Mouse (Mus musculus) right cerebral cortex, postnatal 14 days (tissue): Measurements from ENCODE around the gene Chit1.
A peak's percentile ranks its signal among the peaks of the same experiment; 100 is the strongest.

Experiments
- DNase-seq: peaks from one replicate; pipeline ENCODE4 v3.0.0; 2022

Gene Chit1

GRCm38 (mm10) chr1:134150745-134151144 is 39.7 kb downstream of the Chit1 start:
- DNase-seq = no peak

- DNase-seq = peak; percentile 70
These were observed 40.8 kb downstream of the Chit1 start for GRCm38 (mm10) chr1:134151655-134152412.

- DNase-seq = no peak
These were observed 41.9 kb downstream of the Chit1 start for GRCm38 (mm10) chr1:134152626-134153590.

- no peak for DNase-seq
These were observed 43.1 kb downstream of the Chit1 start for GRCm38 (mm10) chr1:134154121-134154520.

- no peak for DNase-seq
These were observed 43.6 kb downstream of the Chit1 start for GRCm38 (mm10) chr1:134154655-134155054.

GRCm38 (mm10) chr1:134160404-134160803 is 49.4 kb downstream of the Chit1 start:
- DNase-seq = no peak

GRCm38 (mm10) chr1:134161399-134161798 is 50.4 kb downstream of the Chit1 start:
- no peak for DNase-seq

GRCm38 (mm10) chr1:134162510-134163225 is 51.6 kb downstream of the Chit1 start:
- no peak for DNase-seq

- DNase-seq = no peak
These were observed 52.4 kb downstream of the Chit1 start for GRCm38 (mm10) chr1:134163476-134163875.

GRCm38 (mm10) chr1:134164454-134164853 is 53.4 kb downstream of the Chit1 start:
- DNase-seq = no peak

- no peak for DNase-seq
These were observed 55.5 kb downstream of the Chit1 start for GRCm38 (mm10) chr1:134166547-134166946.

GRCm38 (mm10) chr1:134167416-134168305 is 56.6 kb downstream of the Chit1 start:
- no peak for DNase-seq

- DNase-seq = no peak
These were observed 57.5 kb downstream of the Chit1 start for GRCm38 (mm10) chr1:134168567-134168966.

- no peak for DNase-seq
These were observed 58.1 kb downstream of the Chit1 start for GRCm38 (mm10) chr1:134168985-134169697.

- DNase-seq = no peak
These were observed 62.0 kb downstream of the Chit1 start for GRCm38 (mm10) chr1:134173081-134173480.

GRCm38 (mm10) chr1:134177976-134178375 is 66.9 kb downstream of the Chit1 start:
- DNase-seq = no peak

GRCm38 (mm10) chr1:134182025-134182424 is 71.0 kb downstream of the Chit1 start, which contains the start of gene Chil1:
TSS of gene Chil1 (plus strand) at chr1:134182176.
- no peak for DNase-seq

- DNase-seq = no peak
These were observed 73.0 kb downstream of the Chit1 start for GRCm38 (mm10) chr1:134184089-134184488.

- no peak for DNase-seq
These were observed 77.2 kb downstream of the Chit1 start for GRCm38 (mm10) chr1:134188217-134188616.

- no peak for DNase-seq
These were observed 78.1 kb downstream of the Chit1 start for GRCm38 (mm10) chr1:134188989-134189729.

- no peak for DNase-seq
These were observed 80.2 kb downstream of the Chit1 start for GRCm38 (mm10) chr1:134191192-134191591.
